Mouse (Mus musculus): ENCODE results near the gene Mast3. TPM values are rescaled to one million over a fixed set of nuclear protein-coding genes. Genes with fewer than 3 reads are reported as not detected.

Gene Mast3
- polyA plus RNA-seq, 1 experiment: 282 TPM

DNA sequence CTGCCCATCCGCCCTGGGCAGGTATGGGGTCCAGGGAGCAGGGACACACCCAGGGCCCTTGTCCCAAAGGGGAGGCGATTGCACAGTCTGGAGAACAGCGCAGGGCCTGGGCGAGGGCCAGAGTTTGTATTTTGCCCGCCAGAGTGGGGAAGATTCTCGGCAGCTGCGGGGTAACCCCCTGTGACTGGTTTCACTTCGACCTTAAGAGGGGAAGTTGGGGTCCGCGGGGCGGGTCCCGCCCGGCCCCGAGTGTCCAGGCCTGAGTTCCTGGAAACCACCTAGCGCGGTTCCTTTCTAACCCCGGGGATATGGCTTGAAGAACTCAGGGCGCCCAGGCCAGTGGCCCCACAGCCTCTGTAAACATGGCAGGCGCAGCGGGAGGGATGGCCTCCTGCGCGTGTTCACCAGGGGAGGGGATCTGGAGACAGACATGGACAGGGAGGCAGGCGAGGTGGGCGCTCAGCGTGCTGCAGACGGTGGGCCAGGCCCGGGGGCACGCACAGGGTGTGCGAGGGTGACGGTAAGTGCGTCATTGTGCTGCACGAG is 36.5 kb downstream of the Mast3 start:
- Histone ChIP-seq H3K4me3 (ENCODE audit: insufficient read depth, low read length) (no peak overlapping the region), H3K4me1 (ENCODE audit: control insufficient read depth, insufficient read depth, low read length) (peaks cover 6% of the 10 kb centered on the region; the same call in 1 of the 2 replicates), H3K27ac (ENCODE audit: insufficient read depth, low read length) (no peak overlapping the region)
- TF ChIP-seq POLR2A (IDR thresholded peaks at IDR 0.05; ENCODE audit: extremely low read depth, insufficient read depth, low read length) (no peak), CTCF (IDR thresholded peaks at IDR 0.05; ENCODE audit: extremely low read depth, insufficient read depth, low read length) (no peak)

- Histone ChIP-seq H3K27ac (ENCODE audit: insufficient read depth, low read length) (no peak overlapping the region), H3K4me3 (ENCODE audit: insufficient read depth, low read length) (no peak overlapping the region), H3K4me1 (ENCODE audit: control insufficient read depth, insufficient read depth, low read length) (peaks cover 6% of the 10 kb centered on the region; the same call in 1 of the 2 replicates)
- TF ChIP-seq CTCF (IDR thresholded peaks at IDR 0.05; ENCODE audit: extremely low read depth, insufficient read depth, low read length) (no peak), POLR2A (IDR thresholded peaks at IDR 0.05; ENCODE audit: extremely low read depth, insufficient read depth, low read length) (no peak)
Observed at GRCm38 (mm10) chr8:70767503-70767902, 37.4 kb downstream of the Mast3 start.

GRCm38 (mm10) chr8:70766571-70767440 is 38.0 kb downstream of the Mast3 start:
- H3K4me1 ChIP-seq (ENCODE audit: control insufficient read depth, insufficient read depth, low read length): peaks cover 6% of the 10 kb centered on the region; the same call in 1 of the 2 replicates
- no peak overlapping the region for H3K27ac ChIP-seq (ENCODE audit: insufficient read depth, low read length)
- H3K4me3 ChIP-seq (ENCODE audit: insufficient read depth, low read length): peak overlapping the region; percentile 21
- TF ChIP-seq POLR2A (IDR thresholded peaks at IDR 0.05; ENCODE audit: extremely low read depth, insufficient read depth, low read length) (no peak), CTCF (IDR thresholded peaks at IDR 0.05; ENCODE audit: extremely low read depth, insufficient read depth, low read length) (no peak)

GRCm38 (mm10) chr8:70765838-70766570 is 38.9 kb downstream of the Mast3 start:
- Histone ChIP-seq H3K27ac (ENCODE audit: insufficient read depth, low read length) (no peak overlapping the region), H3K4me1 (ENCODE audit: control insufficient read depth, insufficient read depth, low read length) (peaks cover 6% of the 10 kb centered on the region; the same call in 1 of the 2 replicates), H3K4me3 (ENCODE audit: insufficient read depth, low read length) (peak overlapping the region; percentile 21)
- TF ChIP-seq POLR2A (IDR thresholded peaks at IDR 0.05; ENCODE audit: extremely low read depth, insufficient read depth, low read length): no peak
- no peak for TF ChIP-seq CTCF (IDR thresholded peaks at IDR 0.05; ENCODE audit: extremely low read depth, insufficient read depth, low read length)

DNA sequence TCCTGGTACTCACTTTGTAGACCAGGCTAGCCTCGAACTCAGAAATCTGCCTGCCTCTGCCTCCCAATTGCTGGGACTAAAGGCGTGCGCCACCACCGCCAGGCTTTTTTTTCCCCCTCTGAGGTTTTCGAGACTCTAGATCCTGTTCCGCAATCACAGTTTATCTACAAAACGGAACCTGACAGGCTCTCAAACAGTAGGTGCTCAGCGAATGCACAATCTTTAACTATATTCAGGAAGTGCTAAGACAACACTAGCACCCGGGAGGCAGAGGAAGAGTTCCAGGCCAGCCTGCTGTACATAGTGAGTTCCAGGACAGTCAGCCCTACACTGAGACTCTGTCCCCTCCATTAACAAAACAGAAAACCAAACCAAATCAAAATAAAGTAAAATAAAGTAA is 39.5 kb downstream of the Mast3 start:
- peaks cover 6% of the 10 kb centered on the region; the same call in 1 of the 2 replicates for H3K4me1 ChIP-seq (ENCODE audit: control insufficient read depth, insufficient read depth, low read length)
- no peak overlapping the region for H3K4me3 ChIP-seq (ENCODE audit: insufficient read depth, low read length)
- TF ChIP-seq CTCF (IDR thresholded peaks at IDR 0.05; ENCODE audit: extremely low read depth, insufficient read depth, low read length): no peak
- no peak for TF ChIP-seq POLR2A (IDR thresholded peaks at IDR 0.05; ENCODE audit: extremely low read depth, insufficient read depth, low read length)
- no peak overlapping the region for H3K27ac ChIP-seq (ENCODE audit: insufficient read depth, low read length)

DNA sequence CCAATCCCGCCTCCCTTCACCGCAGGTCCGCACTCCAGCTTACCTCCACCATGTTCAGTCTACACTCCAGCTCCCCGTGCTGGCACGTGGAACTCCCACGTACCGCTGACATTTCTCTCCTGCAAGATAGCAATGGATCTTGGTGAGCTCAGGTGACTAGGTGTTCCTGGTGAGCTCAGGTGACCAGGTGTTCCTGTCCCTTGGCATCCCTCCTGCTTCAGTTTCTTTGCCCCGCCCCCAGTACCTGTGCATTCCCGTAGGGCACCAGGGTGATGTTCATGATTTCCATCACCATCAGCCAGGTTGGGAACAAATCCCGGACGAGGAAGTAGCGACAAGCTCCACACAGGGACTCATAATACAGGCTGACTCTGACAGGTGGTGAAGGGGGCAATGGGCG is 40.2 kb downstream of the Mast3 start:
- Histone ChIP-seq H3K4me1 (ENCODE audit: control insufficient read depth, insufficient read depth, low read length) (peaks cover 8% of the 10 kb centered on the region; the same call in 1 of the 2 replicates), H3K27ac (ENCODE audit: insufficient read depth, low read length) (no peak overlapping the region), H3K4me3 (ENCODE audit: insufficient read depth, low read length) (no peak overlapping the region)
- no peak for TF ChIP-seq POLR2A (IDR thresholded peaks at IDR 0.05; ENCODE audit: extremely low read depth, insufficient read depth, low read length)
- no peak for TF ChIP-seq CTCF (IDR thresholded peaks at IDR 0.05; ENCODE audit: extremely low read depth, insufficient read depth, low read length)

- no peak overlapping the region for H3K4me3 ChIP-seq (ENCODE audit: insufficient read depth, low read length)
- H3K4me1 ChIP-seq (ENCODE audit: control insufficient read depth, insufficient read depth, low read length): peaks cover 8% of the 10 kb centered on the region; the same call in 1 of the 2 replicates
- TF ChIP-seq CTCF (IDR thresholded peaks at IDR 0.05; ENCODE audit: extremely low read depth, insufficient read depth, low read length) (no peak), POLR2A (IDR thresholded peaks at IDR 0.05; ENCODE audit: extremely low read depth, insufficient read depth, low read length) (no peak)
- H3K27ac ChIP-seq (ENCODE audit: insufficient read depth, low read length): no peak overlapping the region
Observed at GRCm38 (mm10) chr8:70764026-70764425, 40.8 kb downstream of the Mast3 start.

- H3K27ac ChIP-seq (ENCODE audit: insufficient read depth, low read length): no peak overlapping the region
- no peak for TF ChIP-seq POLR2A (IDR thresholded peaks at IDR 0.05; ENCODE audit: extremely low read depth, insufficient read depth, low read length)
- peak; percentile 72 for TF ChIP-seq CTCF (IDR thresholded peaks at IDR 0.05; ENCODE audit: extremely low read depth, insufficient read depth, low read length)
- peaks cover 10% of the 10 kb centered on the region; the same call in 1 of the 2 replicates for H3K4me1 ChIP-seq (ENCODE audit: control insufficient read depth, insufficient read depth, low read length)
- H3K4me3 ChIP-seq (ENCODE audit: insufficient read depth, low read length): no peak overlapping the region
Observed at GRCm38 (mm10) chr8:70763354-70763753, 41.5 kb downstream of the Mast3 start.

GRCm38 (mm10) chr8:70762118-70762517 is 42.7 kb downstream of the Mast3 start:
- H3K27ac ChIP-seq (ENCODE audit: insufficient read depth, low read length): no peak overlapping the region
- H3K4me3 ChIP-seq (ENCODE audit: insufficient read depth, low read length): no peak overlapping the region
- peaks cover 10% of the 10 kb centered on the region; the same call in 1 of the 2 replicates for H3K4me1 ChIP-seq (ENCODE audit: control insufficient read depth, insufficient read depth, low read length)
- no peak for TF ChIP-seq CTCF (IDR thresholded peaks at IDR 0.05; ENCODE audit: extremely low read depth, insufficient read depth, low read length)
- no peak for TF ChIP-seq POLR2A (IDR thresholded peaks at IDR 0.05; ENCODE audit: extremely low read depth, insufficient read depth, low read length)

All from cortical plate, adult 2 months (tissue).